Mouse (Mus musculus) lung, embryonic 15.5 days (tissue): Measurements from ENCODE around the gene Polr3a. TPM values are rescaled to one million over a fixed set of nuclear protein-coding genes. Genes with fewer than 3 reads are reported as not detected.
A peak's percentile ranks its signal among the peaks of the same experiment; 100 is the strongest.

ENCODE experiments used
- ATAC-seq: fragments of 200-750 bp; cut with Nextera tagmentation; 2 replicates; pipeline ENCODE4 v1.8.0; 2017; ENCODE audit warnings: moderate number of reproducible peaks, borderline replicate concordance; ENCODE audit not compliant: low FRiP score, low TSS enrichment; ENCODE audit errors: extremely low read depth
- H3K27ac ChIP-seq: fragments of 300-500 bp; sonication (generic); 2 replicates; pipeline ENCODE4 v1.5.1; 2015; ENCODE audit warnings: moderate library complexity, mild to moderate bottlenecking, inconsistent platforms
- H3K27me3 ChIP-seq: fragments of 300-500 bp; sonication (generic); 2 replicates; pipeline ENCODE4 v1.6.1; 2015; ENCODE audit warnings: inconsistent platforms
- H3K36me3 ChIP-seq: fragments of 300-500 bp; sonication (generic); 2 replicates; pipeline ENCODE4 v1.6.1; 2015; ENCODE audit warnings: inconsistent platforms
- H3K4me1 ChIP-seq: fragments of 300-500 bp; sonication (generic); 2 replicates; pipeline ENCODE4 v1.6.1; 2015; ENCODE audit warnings: inconsistent platforms
- H3K4me2 ChIP-seq: fragments of 300-500 bp; sonication (generic); 2 replicates; pipeline ENCODE4 v1.6.1; 2015; ENCODE audit warnings: inconsistent platforms, mild to moderate bottlenecking, moderate library complexity
- H3K4me3 ChIP-seq: fragments of 300-500 bp; sonication (generic); 2 replicates; pipeline ENCODE4 v1.5.1; 2015; ENCODE audit warnings: mild to moderate bottlenecking, inconsistent platforms
- H3K9ac ChIP-seq: fragments of 300-500 bp; sonication (generic); 2 replicates; pipeline ENCODE4 v1.6.1; 2015; ENCODE audit warnings: inconsistent platforms
- H3K9me3 ChIP-seq: fragments of 300-500 bp; sonication (generic); 2 replicates; pipeline ENCODE4 v1.6.1; 2016; ENCODE audit warnings: inconsistent platforms
- WGBS: fragments of 180-500 bp; shearing (Covaris S2); methylation state at CpG from one replicate; pipeline ENCODE4 v1.1.7; 2015; 5-methylcytosine and 5-hydroxymethylcytosine counted together
- polyA plus RNA-seq: library from polyadenylated mRNA; unstranded; fragments of >200 nt; fragmentation: Nextera tagmentation; extraction: Ambion mirVana; gene quantifications from 2 replicates; pipeline ENCODE4 v1.2.1, GENCODE M21; 2015

The Polr3a gene
- polyA plus RNA-seq, result 17.6 and 18.7 TPM in 2 replicates

- peak within 1 kb of the TSS; percentile 96 for H3K4me3 ChIP-seq
- H3K4me2 ChIP-seq, result peak within 1 kb of the TSS; percentile 67
- peak; percentile 27; the same call in 1 of the 2 replicates for ATAC-seq
- H3K36me3 ChIP-seq, result peaks cover 25% of the 10 kb centered on the region
- H3K4me1 ChIP-seq, result peaks cover 18% of the 10 kb centered on the region
- peak within 1 kb of the TSS; percentile 82 for H3K9ac ChIP-seq
- WGBS, result under 1% methylated on average over 30 of the region's 30 CpGs
- H3K9me3 ChIP-seq, result no peaks in the 10 kb centered on the region
- H3K27me3 ChIP-seq, result no peaks in the 10 kb centered on the region
- peak within 1 kb of the TSS; percentile 37; the same call in 1 of the 2 replicates for H3K27ac ChIP-seq
These were observed at the start of gene Polr3a, which contains the start of gene Rps24 for GRCm38 (mm10) chr14:24486773-24487227. Polr3a (minus strand) TSS chr14:24487058. Rps24 (plus strand) TSS chr14:24487125.

GRCm38 (mm10) chr14:24534865-24535545 lies 48.1 kb upstream of the Polr3a start:
- no peak overlapping the region for H3K9ac ChIP-seq
- peaks cover 4% of the 10 kb centered on the region; the same call in 1 of the 2 replicates for H3K9me3 ChIP-seq
- H3K27ac ChIP-seq, result no peak overlapping the region
- ATAC-seq, result no peak
- 71% methylated on average over 9 of the region's 9 CpGs for WGBS
- peaks cover 8% of the 10 kb centered on the region; the same call in 1 of the 2 replicates for H3K4me1 ChIP-seq
- no peak overlapping the region for H3K4me2 ChIP-seq
- no peaks in the 10 kb centered on the region for H3K27me3 ChIP-seq
- H3K4me3 ChIP-seq, result no peak overlapping the region
- H3K36me3 ChIP-seq, result no peaks in the 10 kb centered on the region

- H3K27ac ChIP-seq, result no peak overlapping the region
- ATAC-seq, result peak; percentile 71; the same call in 1 of the 2 replicates
- peaks cover 10% of the 10 kb centered on the region; the same call in 1 of the 2 replicates for H3K4me1 ChIP-seq
- no peak overlapping the region for H3K4me2 ChIP-seq
- no peak overlapping the region for H3K4me3 ChIP-seq
- no peaks in the 10 kb centered on the region for H3K9me3 ChIP-seq
- no peak overlapping the region for H3K9ac ChIP-seq
- no peaks in the 10 kb centered on the region for H3K27me3 ChIP-seq
- H3K36me3 ChIP-seq, result no peaks in the 10 kb centered on the region
- 6% methylated on average over 6 of the region's 6 CpGs for WGBS
These were observed 43.4 kb upstream of the Polr3a start for GRCm38 (mm10) chr14:24530228-24530627.

DNA sequence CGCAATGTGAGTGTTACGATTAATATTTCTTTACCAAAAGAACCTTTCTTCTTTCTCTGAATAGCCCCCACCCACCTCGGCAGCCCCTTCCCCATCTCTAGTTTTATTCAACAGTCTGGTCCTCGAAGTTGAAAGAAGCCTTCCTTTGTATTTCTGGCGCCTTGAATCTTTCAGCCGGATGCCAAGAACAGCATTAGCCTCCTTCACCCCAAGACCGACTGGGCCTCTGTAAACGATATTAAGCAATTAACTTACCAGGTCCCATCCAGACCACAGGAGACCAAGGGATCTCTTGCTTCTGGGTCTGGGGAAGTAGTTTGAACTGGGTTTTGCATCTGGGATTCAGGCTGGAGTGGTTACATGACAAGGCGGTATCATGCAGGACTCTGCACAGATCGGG lies 39.6 kb upstream of the Polr3a start:
- Histone ChIP-seq H3K4me2 (no peak overlapping the region), H3K9me3 (no peaks in the 10 kb centered on the region), H3K9ac (no peak overlapping the region), H3K4me1 (peaks cover 10% of the 10 kb centered on the region; the same call in 1 of the 2 replicates), H3K27ac (no peak overlapping the region), H3K27me3 (no peaks in the 10 kb centered on the region), H3K36me3 (no peaks in the 10 kb centered on the region), H3K4me3 (no peak overlapping the region)
- WGBS, result 58% methylated on average over 10 of the region's 10 CpGs
- no peak for ATAC-seq

DNA sequence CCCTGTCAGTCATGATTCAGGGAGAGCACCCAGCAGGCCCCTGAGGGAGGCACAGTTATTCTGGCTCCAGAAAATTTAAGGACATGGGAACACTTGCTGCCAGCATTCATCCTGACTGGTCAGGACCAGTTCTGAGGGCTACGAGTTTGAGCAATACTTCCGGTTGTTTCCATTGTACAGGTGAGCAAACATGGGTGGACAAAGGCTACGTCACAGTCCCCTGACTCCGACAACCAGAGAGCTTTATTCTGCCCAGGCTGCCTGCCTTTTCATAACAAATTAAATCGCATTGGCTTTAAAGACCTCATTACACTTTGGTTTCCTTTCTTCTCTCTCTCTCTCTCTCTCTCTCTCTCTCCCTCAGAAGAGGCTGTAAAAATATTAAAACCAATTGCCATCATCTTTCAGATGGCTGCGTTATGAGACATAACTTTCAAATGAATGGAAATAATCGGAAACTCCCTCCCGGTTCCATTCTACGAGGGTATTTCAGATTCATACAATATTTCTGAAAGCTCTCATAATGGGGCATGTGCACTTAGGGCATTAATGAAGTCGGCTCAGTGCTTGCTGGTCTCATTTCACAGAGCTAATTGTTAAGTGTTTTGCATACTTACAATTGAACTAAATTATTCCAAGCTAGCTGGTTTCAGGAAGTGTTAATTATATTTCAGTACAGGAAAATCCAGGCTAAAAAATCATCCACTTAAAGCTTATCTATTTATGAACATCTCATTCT lies 39.0 kb upstream of the Polr3a start:
- H3K4me1 ChIP-seq, result peaks cover 10% of the 10 kb centered on the region; the same call in 1 of the 2 replicates
- H3K4me3 ChIP-seq, result no peak overlapping the region
- ATAC-seq, result no peak
- no peaks in the 10 kb centered on the region for H3K27me3 ChIP-seq
- H3K4me2 ChIP-seq, result no peak overlapping the region
- WGBS, result 72% methylated on average over 10 of the region's 10 CpGs
- no peak overlapping the region for H3K9ac ChIP-seq
- H3K27ac ChIP-seq, result no peak overlapping the region
- no peaks in the 10 kb centered on the region for H3K9me3 ChIP-seq
- no peaks in the 10 kb centered on the region for H3K36me3 ChIP-seq

DNA sequence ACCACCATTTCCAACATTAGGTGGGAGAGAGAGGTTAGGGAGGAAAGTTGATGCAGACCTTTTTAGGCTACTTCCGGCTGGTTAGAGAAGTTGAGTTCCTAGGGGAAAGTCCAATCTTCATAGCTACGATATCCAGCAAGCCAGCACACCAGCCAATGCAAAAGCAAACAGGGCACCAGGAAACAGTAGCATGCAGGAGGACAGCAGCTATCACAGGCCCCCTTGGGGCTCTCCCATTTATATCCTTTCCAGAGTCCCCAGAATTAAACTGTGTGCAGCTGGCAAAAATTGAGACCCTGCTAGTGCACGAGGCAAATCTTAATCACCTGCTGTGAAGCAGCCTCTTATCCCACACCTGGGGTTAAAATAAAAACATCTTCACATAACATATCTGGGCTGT lies 38.3 kb upstream of the Polr3a start:
- 64% methylated on average over 3 of the region's 3 CpGs for WGBS
- H3K27ac ChIP-seq, result no peak overlapping the region
- H3K4me1 ChIP-seq, result peaks cover 3% of the 10 kb centered on the region; the same call in 1 of the 2 replicates
- no peak overlapping the region for H3K9ac ChIP-seq
- no peaks in the 10 kb centered on the region for H3K36me3 ChIP-seq
- H3K4me2 ChIP-seq, result no peak overlapping the region
- no peaks in the 10 kb centered on the region for H3K27me3 ChIP-seq
- no peak overlapping the region for H3K4me3 ChIP-seq
- H3K9me3 ChIP-seq, result no peaks in the 10 kb centered on the region
- ATAC-seq, result no peak

GRCm38 (mm10) chr14:24521597-24521996 lies 34.7 kb upstream of the Polr3a start:
- Histone ChIP-seq H3K36me3 (no peaks in the 10 kb centered on the region), H3K27me3 (no peaks in the 10 kb centered on the region), H3K4me2 (no peak overlapping the region), H3K4me3 (no peak overlapping the region), H3K9ac (no peak overlapping the region), H3K27ac (no peak overlapping the region), H3K4me1 (no peaks in the 10 kb centered on the region), H3K9me3 (no peaks in the 10 kb centered on the region)
- no peak for ATAC-seq
- 24% methylated on average over 8 of the region's 8 CpGs for WGBS

- Histone ChIP-seq H3K4me3 (no peak overlapping the region), H3K9me3 (no peaks in the 10 kb centered on the region), H3K9ac (no peak overlapping the region), H3K27ac (no peak overlapping the region), H3K4me1 (peaks cover 5% of the 10 kb centered on the region), H3K27me3 (no peaks in the 10 kb centered on the region), H3K36me3 (no peaks in the 10 kb centered on the region), H3K4me2 (no peak overlapping the region)
- WGBS, result 79% methylated on average over 6 of the region's 6 CpGs
- ATAC-seq, result no peak
These were observed 25.8 kb upstream of the Polr3a start for GRCm38 (mm10) chr14:24512527-24513161.

DNA sequence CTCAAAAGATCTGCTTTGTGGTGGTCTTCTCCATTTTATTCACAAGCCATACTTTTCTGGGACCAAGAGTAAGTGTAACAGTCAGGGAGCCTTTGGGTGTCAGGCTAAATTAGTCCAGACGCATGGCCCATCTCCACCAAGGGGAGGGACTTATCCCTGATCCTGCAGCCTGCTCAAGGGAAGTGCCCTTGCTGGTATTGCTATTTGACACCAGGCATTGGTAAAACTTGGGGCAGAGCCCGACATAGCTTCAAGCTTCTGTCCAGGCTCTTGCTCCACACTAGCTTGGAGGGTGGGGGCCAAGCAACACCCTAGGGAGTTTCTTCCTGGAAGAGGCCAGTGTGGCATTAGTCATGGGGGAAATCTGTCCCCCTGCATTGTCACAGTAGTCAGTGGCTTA lies 23.8 kb upstream of the Polr3a start:
- Histone ChIP-seq H3K4me2 (no peak overlapping the region), H3K36me3 (no peaks in the 10 kb centered on the region), H3K4me1 (peaks cover 17% of the 10 kb centered on the region), H3K27me3 (no peaks in the 10 kb centered on the region), H3K9me3 (no peaks in the 10 kb centered on the region), H3K9ac (no peak overlapping the region), H3K4me3 (no peak overlapping the region), H3K27ac (no peak overlapping the region)
- 83% methylated on average over 2 of the region's 2 CpGs for WGBS
- no peak for ATAC-seq

GRCm38 (mm10) chr14:24510218-24510617 lies 23.4 kb upstream of the Polr3a start:
- Histone ChIP-seq H3K4me1 (peaks cover 17% of the 10 kb centered on the region), H3K27ac (no peak overlapping the region), H3K9me3 (no peaks in the 10 kb centered on the region), H3K9ac (no peak overlapping the region), H3K36me3 (no peaks in the 10 kb centered on the region), H3K4me2 (no peak overlapping the region), H3K4me3 (no peak overlapping the region), H3K27me3 (no peaks in the 10 kb centered on the region)
- no peak for ATAC-seq
- WGBS, result 97% methylated on average over 1 of the region's 1 CpGs

GRCm38 (mm10) chr14:24509557-24509956 lies 22.7 kb upstream of the Polr3a start:
- no peaks in the 10 kb centered on the region for H3K36me3 ChIP-seq
- 65% methylated on average over 5 of the region's 5 CpGs for WGBS
- no peaks in the 10 kb centered on the region for H3K27me3 ChIP-seq
- no peaks in the 10 kb centered on the region for H3K9me3 ChIP-seq
- H3K4me3 ChIP-seq, result no peak overlapping the region
- H3K27ac ChIP-seq, result no peak overlapping the region
- peaks cover 17% of the 10 kb centered on the region for H3K4me1 ChIP-seq
- no peak for ATAC-seq
- H3K9ac ChIP-seq, result no peak overlapping the region
- no peak overlapping the region for H3K4me2 ChIP-seq
